Mouse (Mus musculus): ENCODE measurements at regions not wholly inside any gene's neighbourhood (a gene's known extent, or its start where the extent isn't known, plus 50 kb on each side); places are given as distances from the start of the nearest gene placed in this dataset.

GRCm38 (mm10) chr9:23060526-23060925 lies 162.3 kb upstream of the Bmper start:
- TF ChIP-seq CTCF (IDR thresholded peaks at IDR 0.05; ENCODE audit: borderline replicate concordance, control insufficient read depth, extremely low read depth, insufficient read depth, low read length, poor library complexity) (no peak), POLR2A (IDR thresholded peaks at IDR 0.05; ENCODE audit: control insufficient read depth, extremely low read depth, insufficient read depth, low read length, poor library complexity) (no peak)
